Mouse (Mus musculus): ENCODE data around the gene Ogt. TPM values are rescaled to one million over a fixed set of nuclear protein-coding genes. Genes with fewer than 3 reads are reported as not detected.

Ogt gene
- 261 and 328 TPM in 2 replicates for total RNA-seq (2021)
- long read RNA-seq, full-length matches to known transcripts: 4 of 19 reads
- long read RNA-seq, partial matches to known transcripts: 8 of 19 reads
- long read RNA-seq, other reads (novel, unspliced or antisense): 7 of 19 reads

- peak; percentile 75 for DNase-seq
Observed at GRCm38 (mm10) chrX:101639741-101640166, at the start of gene Ogt. Gene Ogt (plus strand): TSS chrX:101640060.

GRCm38 (mm10) chrX:101616183-101616582, 23.7 kb upstream of the Ogt start:
- DNase-seq: no peak

GRCm38 (mm10) chrX:101617889-101618288, 22.0 kb upstream of the Ogt start:
- DNase-seq: no peak

GRCm38 (mm10) chrX:101620317-101620716, 19.5 kb upstream of the Ogt start:
- no peak for DNase-seq

- DNase-seq: no peak
Observed at GRCm38 (mm10) chrX:101622539-101622938, 17.3 kb upstream of the Ogt start.

GRCm38 (mm10) chrX:101636821-101637525, 2.9 kb upstream of the Ogt start:
- no peak for DNase-seq

GRCm38 (mm10) chrX:101638856-101639255, 1.0 kb upstream of the Ogt start:
- DNase-seq: no peak

- DNase-seq: no peak
Observed at GRCm38 (mm10) chrX:101639306-101639705, 554 bp upstream of the Ogt start.

GRCm38 (mm10) chrX:101640194-101641160, 617 bp downstream of the Ogt start:
- DNase-seq: peak; percentile 13

- no peak for DNase-seq
Observed at GRCm38 (mm10) chrX:101641161-101641530, 1.3 kb downstream of the Ogt start.

GRCm38 (mm10) chrX:101642091-101642490, 2.2 kb downstream of the Ogt start:
- DNase-seq: no peak

- no peak for DNase-seq
Observed at GRCm38 (mm10) chrX:101645286-101645685, 5.4 kb downstream of the Ogt start.

GRCm38 (mm10) chrX:101646621-101647020, 6.8 kb downstream of the Ogt start:
- DNase-seq: no peak

GRCm38 (mm10) chrX:101695686-101696085, 55.8 kb downstream of the Ogt start:
- DNase-seq: no peak

- DNase-seq: no peak
Observed at GRCm38 (mm10) chrX:101697537-101697936, 57.7 kb downstream of the Ogt start.

- no peak for DNase-seq
Observed at GRCm38 (mm10) chrX:101698232-101698631, 58.4 kb downstream of the Ogt start.

GRCm38 (mm10) chrX:101705111-101705510, 65.3 kb downstream of the Ogt start:
- DNase-seq: no peak

GRCm38 (mm10) chrX:101720401-101720800, 80.5 kb downstream of the Ogt start:
- DNase-seq: no peak

- no peak for DNase-seq
Observed at GRCm38 (mm10) chrX:101730010-101730409, 90.2 kb downstream of the Ogt start.

GRCm38 (mm10) chrX:101732644-101733043, 92.8 kb downstream of the Ogt start:
- DNase-seq: no peak

- DNase-seq: no peak
Observed at GRCm38 (mm10) chrX:101733288-101733687, 93.4 kb downstream of the Ogt start.

- DNase-seq: peak; percentile 72
Observed at GRCm38 (mm10) chrX:101733828-101734319, 94.0 kb downstream of the Ogt start, which contains the start of gene Cxcr3. Gene Cxcr3 (minus strand): TSS chrX:101734269.
